13 mouse cellular contexts compared by ENCODE assay signal in genomic region chr5:64377705-64378104, GRCm38 (mm10).
A peak's percentile ranks its signal among the peaks of the same experiment; 100 is the strongest.
DNase-seq lines count a peak whose midpoint lies in the region; ATAC-seq and TF ChIP-seq lines count a peak whose summit lies in the region.
"Had no signal": no experiment of that assay in that cellular context is flagged by ENCODE, and none has a peak within 500 bp of the region (broad histone marks: within the 10 kb centered on the region; RNA-seq: fewer than 3 reads in every experiment).

No protein-coding gene starts in this region.

- intact Hi-C loops in gastrocnemius, postnatal 14 days (cut with DNase I; ENCODE audit: low total_unique reads), result no loop called here

- peak; percentile 55 for DNase-seq in 416B (ENCODE audit: low read depth)
- no peak for DNase-seq in liver, embryonic 13.5 days
- DNase-seq in gastrocnemius, postnatal 14 days, result no peak
- no peak for DNase-seq in gastrocnemius, adult 18-20 months (ENCODE audit: low spot score)
- no peak for DNase-seq in layer of hippocampus, postnatal 36 days
- DNase-seq: cerebellum, adult 11 months; lung, postnatal 36 days; thymus, postnatal 4 days had no signal

- TF ChIP-seq POLR2A in bone marrow, adult 2 months (IDR thresholded peaks at IDR 0.05; ENCODE audit: borderline replicate concordance, control insufficient read depth, low read depth, low read length), result no peak

- peaks cover 33% of the 10 kb centered on the region for H3K4me1 ChIP-seq in intestine, embryonic 15.5 days (replicated peaks)
- peaks cover 12% of the 10 kb centered on the region; the same call in 1 of the 2 replicates for H3K4me1 ChIP-seq in intestine, postnatal 0 days (replicated peaks; ENCODE audit: control insufficient read depth, insufficient read depth, low read length)
- peaks cover 13% of the 10 kb centered on the region for H3K4me1 ChIP-seq in bone marrow, adult 2 months (ENCODE audit: control insufficient read depth, insufficient read depth, low read length)
- H3K4me1 ChIP-seq in liver, embryonic 13.5 days (replicated peaks), result peaks cover 69% of the 10 kb centered on the region

- H3K9me3 ChIP-seq in intestine, embryonic 15.5 days, result no peaks in the 10 kb centered on the region
- no peaks in the 10 kb centered on the region for H3K9me3 ChIP-seq in intestine, postnatal 0 days (ENCODE audit: control insufficient read depth)
- H3K9me3 ChIP-seq in liver, embryonic 13.5 days (replicated peaks), result no peaks in the 10 kb centered on the region
- H3K9me3 ChIP-seq: hindbrain, embryonic 15.5 days had no signal

- no peak for TF ChIP-seq CTCF in intestine, postnatal 0 days (IDR thresholded peaks at IDR 0.05; ENCODE audit: low read depth)
- TF ChIP-seq CTCF in bone marrow, adult 2 months (IDR thresholded peaks at IDR 0.05; ENCODE audit: control insufficient read depth, insufficient read depth, low read length), result no peak

- no peaks in the 10 kb centered on the region for H3K36me3 ChIP-seq in intestine, embryonic 15.5 days
- H3K36me3 ChIP-seq in intestine, postnatal 0 days (ENCODE audit: control insufficient read depth, insufficient read depth), result no peaks in the 10 kb centered on the region
- no peaks in the 10 kb centered on the region for H3K36me3 ChIP-seq in liver, embryonic 13.5 days
- H3K36me3 ChIP-seq: hindbrain, embryonic 15.5 days had no signal

- peak overlapping the region; percentile 69; the same call in 1 of the 2 replicates for H3K27ac ChIP-seq in intestine, embryonic 15.5 days
- no peak overlapping the region for H3K27ac ChIP-seq in intestine, postnatal 0 days (ENCODE audit: low read depth, low read length)
- H3K27ac ChIP-seq in bone marrow, adult 2 months (ENCODE audit: control insufficient read depth, insufficient read depth, low read depth, low read length, poor library complexity), result peak overlapping the region; percentile 45
- H3K27ac ChIP-seq in liver, embryonic 13.5 days, result 0 out of 2 replicates have a peak overlapping the region, but pooled peaks have one; percentile 52
- H3K27ac ChIP-seq: hindbrain, embryonic 15.5 days had no signal

- no peak overlapping the region for H3K4me2 ChIP-seq in intestine, embryonic 15.5 days (replicated peaks)
- H3K4me2 ChIP-seq in intestine, postnatal 0 days (replicated peaks; ENCODE audit: low read depth), result no peak overlapping the region
- H3K4me2 ChIP-seq in liver, embryonic 13.5 days, result no peak overlapping the region
- H3K4me2 ChIP-seq: hindbrain, embryonic 15.5 days had no signal

- H3K27me3 ChIP-seq in intestine, embryonic 15.5 days (replicated peaks), result no peaks in the 10 kb centered on the region
- H3K27me3 ChIP-seq in intestine, postnatal 0 days (replicated peaks; ENCODE audit: control insufficient read depth, insufficient read depth, low read length), result no peaks in the 10 kb centered on the region
- no peaks in the 10 kb centered on the region for H3K27me3 ChIP-seq in liver, embryonic 13.5 days
- H3K27me3 ChIP-seq: hindbrain, embryonic 15.5 days had no signal

- 77% methylated on average over 8 of the region's 8 CpGs for WGBS in intestine, embryonic 15.5 days
- 84% methylated on average over 8 of the region's 8 CpGs for WGBS in intestine, postnatal 0 days
- 15% methylated on average over 8 of the region's 8 CpGs for WGBS in bone marrow, adult 2 months
- 45% methylated on average over 8 of the region's 8 CpGs for WGBS in liver, embryonic 13.5 days (ENCODE audit: insufficient replicate concordance)

- no peak overlapping the region for H3K4me3 ChIP-seq in intestine, embryonic 15.5 days (replicated peaks)
- no peak overlapping the region for H3K4me3 ChIP-seq in intestine, postnatal 0 days (ENCODE audit: low read depth, low read length)
- no peak overlapping the region for H3K4me3 ChIP-seq in bone marrow, adult 2 months (replicated peaks; ENCODE audit: control insufficient read depth, low read depth, low read length)
- H3K4me3 ChIP-seq in liver, embryonic 13.5 days (replicated peaks), result no peak overlapping the region
- H3K4me3 ChIP-seq: erythroblast, embryonic 14.5 days; hindbrain, embryonic 15.5 days had no signal

- no peak overlapping the region for H3K9ac ChIP-seq in intestine, embryonic 15.5 days
- no peak overlapping the region for H3K9ac ChIP-seq in intestine, postnatal 0 days (ENCODE audit: low read depth, low read length)
- H3K9ac ChIP-seq in liver, embryonic 13.5 days, result no peak overlapping the region
- H3K9ac ChIP-seq: hindbrain, embryonic 15.5 days had no signal

- no peak for ATAC-seq in intestine, embryonic 15.5 days
- ATAC-seq in intestine, postnatal 0 days, result no peak
- no peak for ATAC-seq in liver, embryonic 13.5 days (ENCODE audit: low read depth)
